Mouse (Mus musculus) limb, embryonic 10.5 days (tissue): ENCODE data around the gene Ncam1. TPM values are rescaled to one million over a fixed set of nuclear protein-coding genes. Genes with fewer than 3 reads are reported as not detected.

Source experiments
- DNase-seq: peaks from one replicate; pipeline ENCODE4 v3.0.0-alpha.2; 2017; ENCODE audit warnings: low spot score
- H3K27ac ChIP-seq: fragments of 300-500 bp; sonication (generic); 2 replicates; pipeline ENCODE4 v1.5.1; 2016; ENCODE audit warnings: mild to moderate bottlenecking
- H3K27me3 ChIP-seq: fragments of 300-500 bp; sonication (generic); 2 replicates; pipeline ENCODE4 v1.6.1; 2016; ENCODE audit warnings: low read depth, mild to moderate bottlenecking; ENCODE audit not compliant: poor library complexity, severe bottlenecking
- H3K36me3 ChIP-seq: fragments of 300-500 bp; sonication (generic); 2 replicates; pipeline ENCODE4 v1.6.1; 2016; ENCODE audit warnings: mild to moderate bottlenecking, moderate library complexity
- H3K4me1 ChIP-seq: fragments of 300-500 bp; sonication (generic); 2 replicates; pipeline ENCODE4 v1.6.1; 2016
- H3K4me3 ChIP-seq: fragments of 300-500 bp; sonication (generic); 2 replicates; pipeline ENCODE4 v1.5.1; 2016; ENCODE audit warnings: mild to moderate bottlenecking, moderate library complexity
- H3K9me3 ChIP-seq: fragments of 300-500 bp; sonication (generic); replicated peaks from 2 replicates; pipeline ENCODE4 v1.6.1; 2016; ENCODE audit warnings: mild to moderate bottlenecking
- WGBS: fragments of 180-500 bp; shearing (Covaris S2); methylation state at CpG from one replicate; pipeline ENCODE4 v1.1.7; 2016; 5-methylcytosine and 5-hydroxymethylcytosine counted together
- polyA plus RNA-seq: library from polyadenylated mRNA; unstranded; fragments of >200 nt; fragmentation: Nextera tagmentation; extraction: Ambion mirVana; gene quantifications from 2 replicates; pipeline ENCODE4 v1.2.1, GENCODE M21; 2016

Ncam1 gene
- polyA plus RNA-seq, 1 experiment from 2014 or later, result 27.9 TPM

GRCm38 (mm10) chr9:49744286-49744685 is 54.4 kb downstream of the Ncam1 start:
- Histone ChIP-seq H3K4me3 (no peak overlapping the region), H3K4me1 (peaks cover 5% of the 10 kb centered on the region; the same call in 1 of the 2 replicates), H3K36me3 (no peaks in the 10 kb centered on the region), H3K27me3 (no peaks in the 10 kb centered on the region), H3K9me3 (no peaks in the 10 kb centered on the region), H3K27ac (no peak overlapping the region)
- no peak for DNase-seq
- 77% methylated on average over 2 of the region's 2 CpGs for WGBS

DNA sequence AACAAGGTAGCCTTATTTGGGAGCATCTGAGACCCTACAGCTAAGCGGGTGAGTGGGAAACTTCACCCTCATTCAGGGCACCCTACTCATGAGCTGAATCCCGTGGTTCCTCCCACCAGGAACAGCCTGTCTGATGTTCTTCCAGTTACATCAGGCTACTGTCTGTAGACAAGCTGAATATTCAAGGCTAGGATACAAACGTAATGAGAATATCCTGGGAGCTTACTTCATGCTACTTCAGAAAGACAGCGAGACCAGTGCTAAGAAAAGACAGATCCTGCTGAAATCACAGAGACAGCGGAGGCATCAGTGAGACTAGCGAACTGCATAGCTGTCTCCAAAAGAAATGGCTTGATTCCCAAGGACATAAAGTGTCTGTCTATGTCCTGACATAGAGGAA is 58.8 kb downstream of the Ncam1 start:
- 92% methylated on average over 6 of the region's 6 CpGs for WGBS
- Histone ChIP-seq H3K36me3 (no peaks in the 10 kb centered on the region), H3K4me3 (no peak overlapping the region), H3K9me3 (no peaks in the 10 kb centered on the region), H3K27me3 (no peaks in the 10 kb centered on the region), H3K27ac (no peak overlapping the region), H3K4me1 (no peaks in the 10 kb centered on the region)
- no peak for DNase-seq

GRCm38 (mm10) chr9:49738546-49738945 is 60.2 kb downstream of the Ncam1 start:
- Histone ChIP-seq H3K27me3 (no peaks in the 10 kb centered on the region), H3K4me1 (no peaks in the 10 kb centered on the region), H3K4me3 (no peak overlapping the region), H3K36me3 (no peaks in the 10 kb centered on the region), H3K27ac (no peak overlapping the region), H3K9me3 (no peaks in the 10 kb centered on the region)
- DNase-seq, result no peak
- 90% methylated on average over 1 of the region's 1 CpGs for WGBS

GRCm38 (mm10) chr9:49737166-49737565 is 61.6 kb downstream of the Ncam1 start:
- H3K4me1 ChIP-seq, result no peaks in the 10 kb centered on the region
- no peaks in the 10 kb centered on the region for H3K36me3 ChIP-seq
- no peaks in the 10 kb centered on the region for H3K27me3 ChIP-seq
- H3K4me3 ChIP-seq, result no peak overlapping the region
- no peak overlapping the region for H3K27ac ChIP-seq
- 90% methylated on average over 6 of the region's 6 CpGs for WGBS
- no peak for DNase-seq
- H3K9me3 ChIP-seq, result no peaks in the 10 kb centered on the region

GRCm38 (mm10) chr9:49734348-49735007 is 64.2 kb downstream of the Ncam1 start:
- no peak for DNase-seq
- WGBS, result 89% methylated on average over 7 of the region's 7 CpGs
- Histone ChIP-seq H3K9me3 (no peaks in the 10 kb centered on the region), H3K27ac (no peak overlapping the region), H3K27me3 (no peaks in the 10 kb centered on the region), H3K4me3 (no peak overlapping the region), H3K4me1 (no peaks in the 10 kb centered on the region), H3K36me3 (no peaks in the 10 kb centered on the region)

GRCm38 (mm10) chr9:49733726-49734125 is 65.0 kb downstream of the Ncam1 start:
- Histone ChIP-seq H3K9me3 (no peaks in the 10 kb centered on the region), H3K36me3 (no peaks in the 10 kb centered on the region), H3K4me1 (no peaks in the 10 kb centered on the region), H3K4me3 (no peak overlapping the region), H3K27ac (no peak overlapping the region), H3K27me3 (no peaks in the 10 kb centered on the region)
- DNase-seq, result no peak
- 88% methylated on average over 5 of the region's 5 CpGs for WGBS

GRCm38 (mm10) chr9:49729479-49729878 is 69.2 kb downstream of the Ncam1 start:
- no peaks in the 10 kb centered on the region for H3K4me1 ChIP-seq
- no peak overlapping the region for H3K4me3 ChIP-seq
- 52% methylated on average over 3 of the region's 3 CpGs for WGBS
- no peak overlapping the region for H3K27ac ChIP-seq
- no peaks in the 10 kb centered on the region for H3K36me3 ChIP-seq
- H3K27me3 ChIP-seq, result no peaks in the 10 kb centered on the region
- H3K9me3 ChIP-seq, result no peaks in the 10 kb centered on the region
- DNase-seq, result no peak

GRCm38 (mm10) chr9:49728211-49728610 is 70.5 kb downstream of the Ncam1 start:
- Histone ChIP-seq H3K27me3 (no peaks in the 10 kb centered on the region), H3K4me1 (no peaks in the 10 kb centered on the region), H3K9me3 (no peaks in the 10 kb centered on the region), H3K27ac (no peak overlapping the region), H3K4me3 (no peak overlapping the region), H3K36me3 (no peaks in the 10 kb centered on the region)
- WGBS, result 62% methylated on average over 8 of the region's 8 CpGs
- DNase-seq, result no peak

- 90% methylated on average over 5 of the region's 5 CpGs for WGBS
Observed at GRCm38 (mm10) chr9:49722765-49723164, 76.0 kb downstream of the Ncam1 start.

GRCm38 (mm10) chr9:49715121-49715520 is 83.6 kb downstream of the Ncam1 start:
- H3K27me3 ChIP-seq, result no peaks in the 10 kb centered on the region
- no peak for DNase-seq
- H3K27ac ChIP-seq, result no peak overlapping the region
- no peaks in the 10 kb centered on the region for H3K36me3 ChIP-seq
- H3K4me3 ChIP-seq, result no peak overlapping the region
- H3K9me3 ChIP-seq, result no peaks in the 10 kb centered on the region
- H3K4me1 ChIP-seq, result no peaks in the 10 kb centered on the region

More at GRCm38 (mm10) chr9:49722765-49723164, 76.0 kb downstream of the Ncam1 start:
- Histone ChIP-seq H3K36me3 (no peaks in the 10 kb centered on the region), H3K4me3 (no peak overlapping the region), H3K4me1 (no peaks in the 10 kb centered on the region), H3K9me3 (no peaks in the 10 kb centered on the region), H3K27ac (no peak overlapping the region), H3K27me3 (no peaks in the 10 kb centered on the region)
- DNase-seq, result no peak

DNA sequence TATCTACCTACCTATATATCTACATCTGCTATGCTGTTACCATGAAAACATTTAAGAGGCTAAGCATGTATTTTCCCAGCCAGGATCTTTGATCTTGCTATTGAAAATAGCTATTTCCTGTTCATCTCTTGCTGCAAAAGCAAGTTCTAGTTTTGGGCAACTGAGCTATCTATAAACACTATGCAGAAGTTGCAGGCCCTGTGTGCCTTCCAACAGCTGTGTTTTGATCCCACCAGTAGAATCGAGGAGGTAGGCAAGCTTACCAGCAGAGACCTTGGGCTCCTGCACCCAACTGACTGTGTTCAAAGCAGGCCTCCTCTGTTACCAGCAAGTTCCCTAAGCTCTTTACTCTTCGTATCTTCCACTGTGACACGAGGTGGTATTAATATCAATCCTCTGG is 84.6 kb downstream of the Ncam1 start:
- H3K4me1 ChIP-seq, result no peaks in the 10 kb centered on the region
- no peaks in the 10 kb centered on the region for H3K27me3 ChIP-seq
- 88% methylated on average over 3 of the region's 3 CpGs for WGBS
- no peak for DNase-seq
- H3K4me3 ChIP-seq, result no peak overlapping the region
- H3K27ac ChIP-seq, result no peak overlapping the region
- no peaks in the 10 kb centered on the region for H3K36me3 ChIP-seq
- H3K9me3 ChIP-seq, result no peaks in the 10 kb centered on the region

- H3K36me3 ChIP-seq, result no peaks in the 10 kb centered on the region
- no peaks in the 10 kb centered on the region for H3K9me3 ChIP-seq
- DNase-seq, result no peak
- no peaks in the 10 kb centered on the region for H3K27me3 ChIP-seq
- H3K4me1 ChIP-seq, result no peaks in the 10 kb centered on the region
- H3K27ac ChIP-seq, result no peak overlapping the region
- H3K4me3 ChIP-seq, result no peak overlapping the region
Observed at GRCm38 (mm10) chr9:49707646-49708045, 91.1 kb downstream of the Ncam1 start.

- Histone ChIP-seq H3K27me3 (no peaks in the 10 kb centered on the region), H3K4me3 (no peak overlapping the region), H3K9me3 (no peaks in the 10 kb centered on the region), H3K27ac (no peak overlapping the region), H3K36me3 (no peaks in the 10 kb centered on the region), H3K4me1 (no peaks in the 10 kb centered on the region)
- no peak for DNase-seq
- WGBS, result 90% methylated on average over 9 of the region's 9 CpGs
Observed at GRCm38 (mm10) chr9:49704196-49704967, 94.3 kb downstream of the Ncam1 start.
